Mouse (Mus musculus) stomach, embryonic 16.5 days (tissue): ENCODE results near the gene Nutm1. TPM values are rescaled to one million over a fixed set of nuclear protein-coding genes. Genes with fewer than 3 reads are reported as not detected.
A peak's percentile ranks its signal among the peaks of the same experiment; 100 is the strongest.

ENCODE experiments used
- ATAC-seq: fragments of 200-750 bp; cut with Nextera tagmentation; 2 replicates; pipeline ENCODE4 v1.8.0; 2017; ENCODE audit warnings: moderate number of reproducible peaks, moderate TSS enrichment; ENCODE audit not compliant: insufficient read depth, low FRiP score
- H3K27ac ChIP-seq: fragments of 300-500 bp; sonication (generic); 2 replicates; pipeline ENCODE4 v1.5.1; 2014; ENCODE audit warnings: low read length
- H3K27me3 ChIP-seq: fragments of 300-500 bp; sonication (generic); 2 replicates; pipeline ENCODE4 v1.6.1; 2014; ENCODE audit warnings: low read length, control low read depth, mixed read lengths; ENCODE audit not compliant: control insufficient read depth, insufficient read depth
- H3K36me3 ChIP-seq: fragments of 300-500 bp; sonication (generic); 2 replicates; pipeline ENCODE4 v1.6.1; 2014; ENCODE audit warnings: low read length; ENCODE audit not compliant: control insufficient read depth, insufficient read depth
- H3K4me1 ChIP-seq: fragments of 300-500 bp; sonication (generic); 2 replicates; pipeline ENCODE4 v1.6.1; 2014; ENCODE audit warnings: low read length, control low read depth, mixed read lengths; ENCODE audit not compliant: control insufficient read depth, insufficient read depth
- H3K4me2 ChIP-seq: fragments of 300-500 bp; sonication (generic); 2 replicates; pipeline ENCODE4 v1.6.1; 2014; ENCODE audit warnings: low read depth, low read length, mixed read lengths
- H3K4me3 ChIP-seq: fragments of 300-500 bp; sonication (generic); replicated peaks from 2 replicates; pipeline ENCODE4 v1.5.1; 2014; ENCODE audit warnings: mild to moderate bottlenecking, low read length
- H3K9ac ChIP-seq: fragments of 300-500 bp; sonication (generic); 2 replicates; pipeline ENCODE4 v1.6.1; 2014; ENCODE audit warnings: low read length
- H3K9me3 ChIP-seq: fragments of 300-500 bp; sonication (generic); replicated peaks from 2 replicates; pipeline ENCODE4 v1.6.1; 2016; ENCODE audit warnings: low read length, control low read depth; ENCODE audit not compliant: control insufficient read depth
- WGBS: fragments of 180-500 bp; shearing (Covaris S2); extraction: QIAGEN DNeasy Blood & Tissue Kit; methylation state at CpG from one replicate; pipeline ENCODE4 v1.1.7; 2014; 5-methylcytosine and 5-hydroxymethylcytosine counted together
- polyA plus RNA-seq: library from polyadenylated mRNA; unstranded; fragments of >200 nt; fragmentation: Nextera tagmentation; extraction: Ambion mirVana; gene quantifications from 2 replicates; pipeline ENCODE4 v1.2.1, GENCODE M21; 2015

Gene Nutm1
- polyA plus RNA-seq, 1 experiment from 2014 or later: 0.05 TPM

DNA sequence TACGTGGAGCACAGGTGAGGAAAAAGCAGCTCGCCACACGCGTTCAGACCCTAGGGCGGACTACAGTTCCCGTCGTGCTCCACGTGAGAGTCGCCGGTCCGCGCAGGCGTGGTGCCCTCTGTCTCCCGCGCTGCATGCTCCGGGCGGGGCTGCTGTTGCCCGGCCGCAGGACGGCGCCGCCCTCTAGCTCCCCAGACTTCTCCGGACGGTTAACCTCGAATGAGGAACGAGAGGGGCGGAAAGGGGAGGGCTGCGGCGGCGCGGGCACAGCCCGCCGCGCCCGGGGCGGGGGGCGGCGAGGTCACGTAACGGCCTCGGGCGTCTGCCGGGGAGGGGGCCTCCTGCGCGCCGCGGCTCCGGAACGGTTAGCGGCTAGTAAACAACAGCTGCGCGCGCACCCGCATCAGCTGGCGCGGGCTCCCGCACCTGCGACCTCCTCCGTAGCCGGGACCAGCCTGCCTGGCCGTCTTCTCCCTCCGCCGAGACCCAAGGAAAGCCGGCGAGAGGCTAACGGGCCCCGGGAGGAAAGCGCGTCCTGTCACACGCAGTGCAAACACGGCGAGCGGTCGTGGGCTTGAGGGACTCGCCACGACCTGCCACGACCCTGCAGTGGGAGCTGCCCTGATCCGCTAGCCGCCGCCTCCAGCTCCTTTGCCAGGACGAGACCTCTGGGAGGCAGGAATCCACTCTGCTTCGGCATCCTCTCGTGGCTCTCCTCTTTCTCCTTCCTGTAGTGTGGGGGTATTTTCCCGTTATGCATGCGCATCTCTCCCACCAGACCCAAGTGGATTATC lies 6.6 kb upstream of the Nutm1 start, which contains the start of gene Slc12a6:
Slc12a6 (plus strand) TSS at position 378 of the 794 bp plus-strand sequence.
- H3K9ac ChIP-seq: peak within 1 kb of the TSS; percentile 84
- H3K4me3 ChIP-seq: peak within 1 kb of the TSS; percentile 72
- ATAC-seq: peak; percentile 95
- peaks cover 27% of the 10 kb centered on the region for H3K4me1 ChIP-seq
- H3K36me3 ChIP-seq: no peaks in the 10 kb centered on the region
- peak within 1 kb of the TSS; percentile 86 for H3K27ac ChIP-seq
- no peaks in the 10 kb centered on the region for H3K27me3 ChIP-seq
- no peaks in the 10 kb centered on the region for H3K9me3 ChIP-seq
- under 1% methylated on average over 84 of the region's 85 CpGs for WGBS
- H3K4me2 ChIP-seq: peak within 1 kb of the TSS; percentile 89

DNA sequence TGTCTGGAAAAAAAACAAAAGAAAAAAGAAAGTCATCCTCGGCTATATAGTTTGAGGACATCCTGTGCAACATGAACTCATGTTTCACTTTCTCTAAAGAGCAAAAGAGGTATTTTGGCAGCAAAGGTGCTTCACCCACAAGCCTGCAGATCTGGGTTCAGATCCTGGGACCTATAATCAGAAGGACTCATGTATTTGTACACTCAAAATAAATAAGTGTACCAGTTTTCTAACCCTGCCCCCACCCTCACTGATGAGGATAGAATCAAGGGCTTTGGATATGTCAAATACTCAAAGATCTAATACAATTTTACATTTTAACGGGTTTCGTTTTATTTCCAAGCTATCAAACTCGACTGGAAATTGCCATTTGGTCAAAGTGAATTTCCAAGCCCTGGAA lies 5.3 kb upstream of the Nutm1 start:
- ATAC-seq: no peak
- Histone ChIP-seq H3K9ac (no peak overlapping the region), H3K36me3 (no peaks in the 10 kb centered on the region), H3K4me1 (peaks cover 27% of the 10 kb centered on the region), H3K9me3 (no peaks in the 10 kb centered on the region), H3K4me3 (no peak overlapping the region), H3K4me2 (no peak overlapping the region), H3K27me3 (no peaks in the 10 kb centered on the region), H3K27ac (no peak overlapping the region)
- WGBS: 76% methylated on average over 4 of the region's 4 CpGs

- H3K4me3 ChIP-seq: peak overlapping the region; percentile 65
Measured at GRCm38 (mm10) chr2:112262779-112263295, 3.7 kb upstream of the Nutm1 start.

DNA sequence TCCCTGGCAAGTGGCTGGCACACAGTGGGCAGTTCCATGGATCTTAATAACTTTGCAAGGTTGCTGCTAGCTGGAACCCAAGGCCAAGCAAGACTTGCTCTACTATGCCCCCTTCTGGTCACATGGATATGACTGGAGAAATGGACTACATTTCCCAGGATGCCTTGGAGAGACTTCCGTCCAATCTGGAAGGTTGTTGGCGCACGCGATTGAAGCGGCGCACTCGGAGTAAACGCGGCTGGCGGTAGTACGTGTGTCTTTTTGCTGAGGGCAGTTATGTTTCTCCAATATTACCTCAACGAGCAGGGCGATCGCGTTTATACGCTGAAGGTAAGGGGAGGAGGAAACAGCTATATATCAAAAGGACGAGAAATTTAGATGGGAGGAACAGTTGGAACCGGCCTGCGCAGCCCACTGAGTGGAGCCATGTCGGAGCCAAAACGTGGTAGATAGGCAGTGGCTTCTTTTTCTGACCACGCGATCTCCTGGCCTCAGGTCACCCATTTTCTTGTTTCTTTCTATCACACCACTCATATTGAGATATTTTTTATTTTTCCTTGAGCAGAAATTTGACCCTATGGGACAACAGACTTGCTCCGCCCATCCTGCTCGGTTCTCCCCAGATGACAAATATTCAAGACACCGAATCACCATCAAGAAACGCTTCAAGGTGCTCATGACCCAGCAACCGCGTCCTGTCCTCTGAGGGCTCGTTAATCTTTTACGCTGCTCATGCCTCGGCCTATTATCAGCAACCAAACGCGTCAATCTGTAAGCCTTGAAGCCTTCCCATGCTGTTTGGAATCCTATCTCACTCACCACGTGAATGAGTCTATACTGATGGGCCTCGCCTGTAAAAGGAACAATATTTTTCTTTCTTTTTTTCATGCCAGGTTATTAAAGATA lies 2.9 kb upstream of the Nutm1 start, which contains the start of gene Nop10:
Nop10 (plus strand) TSS at position 179 of the 906 bp plus-strand sequence.
- Histone ChIP-seq H3K4me1 (peaks cover 21% of the 10 kb centered on the region), H3K4me2 (peak within 1 kb of the TSS; percentile 65), H3K9ac (peak within 1 kb of the TSS; percentile 68), H3K4me3 (peak within 1 kb of the TSS; percentile 65), H3K36me3 (no peaks in the 10 kb centered on the region), H3K9me3 (no peaks in the 10 kb centered on the region), H3K27ac (peak within 1 kb of the TSS; percentile 54), H3K27me3 (no peaks in the 10 kb centered on the region)
- WGBS: under 1% methylated on average over 36 of the region's 36 CpGs
- ATAC-seq: peak; percentile 54; the same call in 1 of the 2 replicates

More at GRCm38 (mm10) chr2:112262779-112263295, 3.7 kb upstream of the Nutm1 start:
- peak overlapping the region; percentile 65 for H3K4me2 ChIP-seq
- peaks cover 26% of the 10 kb centered on the region for H3K4me1 ChIP-seq
- no peaks in the 10 kb centered on the region for H3K9me3 ChIP-seq
- H3K9ac ChIP-seq: peak overlapping the region; percentile 68
- no peaks in the 10 kb centered on the region for H3K36me3 ChIP-seq
- H3K27me3 ChIP-seq: no peaks in the 10 kb centered on the region
- no peak for ATAC-seq
- WGBS: 34% methylated on average over 4 of the region's 4 CpGs
- no peak overlapping the region for H3K27ac ChIP-seq

DNA sequence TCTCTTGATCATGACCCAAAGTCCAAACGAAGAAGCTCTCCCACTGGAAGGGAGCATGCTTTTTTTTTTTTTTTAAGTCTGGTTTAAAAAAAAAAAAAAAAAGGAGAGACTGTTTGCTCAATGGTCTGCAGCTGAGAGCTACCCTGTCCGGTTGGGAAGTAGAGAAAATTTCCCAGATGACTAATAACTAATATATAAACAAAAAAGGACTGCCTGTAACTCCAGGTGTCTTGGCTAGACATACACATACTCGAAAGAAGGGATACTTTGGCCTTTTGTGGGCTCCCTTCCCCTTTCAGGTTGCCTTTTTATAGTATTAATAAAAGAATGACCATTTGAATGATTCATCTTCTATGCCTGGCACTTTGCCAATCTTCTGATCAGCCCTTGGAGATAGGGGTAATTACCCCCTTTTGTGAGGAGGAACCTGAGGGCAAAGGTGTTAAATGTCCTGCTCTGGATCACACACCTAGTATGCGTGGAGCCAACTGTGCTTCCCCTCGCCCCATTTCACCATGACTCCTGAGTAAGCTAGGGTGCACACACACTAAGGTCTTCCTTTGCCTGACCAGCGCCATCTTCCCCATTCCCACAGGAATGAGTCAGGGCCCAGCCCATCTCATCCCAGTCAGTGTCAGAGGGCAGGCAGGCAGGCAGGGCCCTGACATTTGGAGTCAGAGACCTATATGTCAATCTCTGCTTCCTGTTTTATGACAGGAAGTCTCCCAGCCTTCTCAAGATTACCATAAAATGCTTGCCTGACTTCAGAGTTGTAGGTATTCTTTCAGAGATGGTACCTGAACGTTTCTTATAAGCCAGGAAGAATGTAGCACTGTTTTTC lies 4.2 kb downstream of the Nutm1 start:
- Histone ChIP-seq H3K27me3 (no peaks in the 10 kb centered on the region), H3K9ac (no peak overlapping the region), H3K27ac (no peak overlapping the region), H3K4me3 (no peak overlapping the region), H3K36me3 (no peaks in the 10 kb centered on the region), H3K4me2 (no peak overlapping the region), H3K9me3 (no peaks in the 10 kb centered on the region), H3K4me1 (0 out of 2 replicates have a peak, but pooled peaks cover 4% of the 10 kb centered on the region)
- WGBS: 51% methylated on average over 7 of the region's 7 CpGs
- ATAC-seq: peak; percentile 34; the same call in 1 of the 2 replicates

GRCm38 (mm10) chr2:112249780-112250453 lies 9.2 kb downstream of the Nutm1 start:
- no peaks in the 10 kb centered on the region for H3K36me3 ChIP-seq
- 87% methylated on average over 10 of the region's 10 CpGs for WGBS
- no peak overlapping the region for H3K4me3 ChIP-seq
- no peaks in the 10 kb centered on the region for H3K27me3 ChIP-seq
- peaks cover 7% of the 10 kb centered on the region; the same call in 1 of the 2 replicates for H3K4me1 ChIP-seq
- no peak for ATAC-seq
- H3K9me3 ChIP-seq: no peaks in the 10 kb centered on the region
- H3K9ac ChIP-seq: no peak overlapping the region
- no peak overlapping the region for H3K27ac ChIP-seq
- no peak overlapping the region for H3K4me2 ChIP-seq

- H3K4me2 ChIP-seq: no peak overlapping the region
- WGBS: 80% methylated on average over 10 of the region's 10 CpGs
Measured at GRCm38 (mm10) chr2:112247323-112247722, 11.8 kb downstream of the Nutm1 start.

DNA sequence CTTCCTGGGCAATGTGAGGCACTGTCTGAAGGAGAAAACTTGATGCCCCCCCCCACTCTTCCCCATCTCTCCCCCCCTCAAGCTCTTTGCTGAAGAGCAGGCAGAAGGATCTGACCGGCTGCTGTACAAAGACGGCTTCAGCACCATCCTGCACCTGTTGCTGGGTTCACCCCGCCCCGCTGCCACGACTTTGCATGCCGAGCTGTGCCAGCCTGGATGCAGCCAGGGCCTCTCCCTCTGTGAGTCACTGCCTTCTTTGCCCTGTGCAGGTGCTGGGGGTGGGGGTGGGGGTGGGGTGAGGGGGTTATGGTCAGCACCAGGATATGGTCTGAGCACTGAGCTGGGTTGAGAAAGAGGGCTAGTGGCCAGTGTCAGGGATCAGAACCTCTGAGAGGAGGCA lies 12.9 kb downstream of the Nutm1 start:
- no peaks in the 10 kb centered on the region for H3K36me3 ChIP-seq
- H3K27ac ChIP-seq: peak overlapping the region; percentile 44
- no peak overlapping the region for H3K4me2 ChIP-seq
- H3K9me3 ChIP-seq: no peaks in the 10 kb centered on the region
- peaks cover 13% of the 10 kb centered on the region for H3K4me1 ChIP-seq
- no peak overlapping the region for H3K4me3 ChIP-seq
- WGBS: 70% methylated on average over 6 of the region's 6 CpGs
- H3K9ac ChIP-seq: no peak overlapping the region; the same call in 1 of the 2 replicates
- peak; percentile 61; the same call in 1 of the 2 replicates for ATAC-seq
- H3K27me3 ChIP-seq: no peaks in the 10 kb centered on the region

More at GRCm38 (mm10) chr2:112247323-112247722, 11.8 kb downstream of the Nutm1 start:
- H3K4me1 ChIP-seq: peaks cover 13% of the 10 kb centered on the region
- H3K9me3 ChIP-seq: no peaks in the 10 kb centered on the region
- no peaks in the 10 kb centered on the region for H3K36me3 ChIP-seq
- no peaks in the 10 kb centered on the region for H3K27me3 ChIP-seq
- no peak overlapping the region for H3K27ac ChIP-seq
- no peak overlapping the region for H3K4me3 ChIP-seq
- ATAC-seq: no peak
- H3K9ac ChIP-seq: no peak overlapping the region
